Mouse (Mus musculus) hematopoietic stem cell, adult 5-6 weeks (primary cell): ENCODE results near the gene Slc6a17. TPM values are rescaled to one million over a fixed set of nuclear protein-coding genes. Genes with fewer than 3 reads are reported as not detected.

Source experiments
- ATAC-seq, 2 experiments: fragments of 125-278 bp in 1 of 2; replicated peaks in 1 of 2; 2 replicates each; pipeline ENCODE4 v1.8.0; 2016 to 2017; ENCODE audit warnings: inconsistent platforms in 2 of 2, mild to moderate bottlenecking in 2 of 2, moderate number of reproducible peaks in 2 of 2, low read depth in 1 of 2, moderate TSS enrichment in 1 of 2; ENCODE audit not compliant: low FRiP score in 2 of 2, poor library complexity in 2 of 2, severe bottlenecking in 2 of 2, insufficient read depth in 1 of 2, low TSS enrichment in 1 of 2
- total RNA-seq: library from RNA; stranded (forward); fragments of 172-1452, 232-1000 nt; gene quantifications from 2 replicates; pipeline ENCODE4 v1.2.3, GENCODE M21; 2017

The Slc6a17 gene
- total RNA-seq, 1 experiment from 2014 or later: 2.8 TPM

- no peak for ATAC-seq
Observed at GRCm38 (mm10) chr3:107533532-107533931, 15.7 kb upstream of the Slc6a17 start.

GRCm38 (mm10) chr3:107530581-107530980 is 12.8 kb upstream of the Slc6a17 start:
- ATAC-seq: no peak

- ATAC-seq: no peak
Observed at GRCm38 (mm10) chr3:107529182-107529581, 11.4 kb upstream of the Slc6a17 start.

GRCm38 (mm10) chr3:107528401-107529118 is 10.7 kb upstream of the Slc6a17 start:
- 0 out of 4 replicates have a peak, but pooled peaks of 1 of the 2 experiments have one; percentile 22 for ATAC-seq

- no peak for ATAC-seq
Observed at GRCm38 (mm10) chr3:107524547-107524946, 6.7 kb upstream of the Slc6a17 start.

GRCm38 (mm10) chr3:107520931-107521330 is 3.1 kb upstream of the Slc6a17 start:
- no peak for ATAC-seq

GRCm38 (mm10) chr3:107516776-107517630 is 815 bp downstream of the Slc6a17 start:
- ATAC-seq: peak in 1 of 2 experiments; percentile 33; a peak in 2 of 4 replicates

GRCm38 (mm10) chr3:107515989-107516388 is 1.8 kb downstream of the Slc6a17 start:
- no peak for ATAC-seq

- no peak for ATAC-seq
Observed at GRCm38 (mm10) chr3:107511416-107511815, 6.4 kb downstream of the Slc6a17 start.

GRCm38 (mm10) chr3:107508696-107509095 is 9.1 kb downstream of the Slc6a17 start:
- no peak for ATAC-seq

- ATAC-seq: no peak
Observed at GRCm38 (mm10) chr3:107507966-107508365, 9.9 kb downstream of the Slc6a17 start.

- no peak for ATAC-seq
Observed at GRCm38 (mm10) chr3:107506531-107506930, 11.3 kb downstream of the Slc6a17 start.

GRCm38 (mm10) chr3:107505464-107506367 is 12.1 kb downstream of the Slc6a17 start:
- ATAC-seq: no peak

- no peak for ATAC-seq
Observed at GRCm38 (mm10) chr3:107504542-107504941, 13.3 kb downstream of the Slc6a17 start.

- ATAC-seq: no peak
Observed at GRCm38 (mm10) chr3:107503716-107504115, 14.1 kb downstream of the Slc6a17 start.

- ATAC-seq: no peak
Observed at GRCm38 (mm10) chr3:107501702-107502151, 16.1 kb downstream of the Slc6a17 start.

GRCm38 (mm10) chr3:107500301-107500700 is 17.5 kb downstream of the Slc6a17 start:
- no peak for ATAC-seq
